Mouse (Mus musculus): ENCODE measurements at regions not wholly inside any gene's neighbourhood (a gene's known extent, or its start where the extent isn't known, plus 50 kb on each side); places are given as distances from the start of the nearest gene placed in this dataset.
A peak's percentile ranks its signal among the peaks of the same experiment; 100 is the strongest.
"Not testable (repeated sequence)": the region's sequence is repeated elsewhere in the genome, so short reads cannot be mapped to it uniquely, and the experiment has no call there.

- no peak for DNase-seq
These were observed 186.3 kb upstream of the Tsc22d2 start for GRCm38 (mm10) chr3:58228189-58228588.

- DNase-seq: no peak
These were observed 182.8 kb upstream of the Tsc22d2 start for GRCm38 (mm10) chr3:58231746-58232145.

DNA sequence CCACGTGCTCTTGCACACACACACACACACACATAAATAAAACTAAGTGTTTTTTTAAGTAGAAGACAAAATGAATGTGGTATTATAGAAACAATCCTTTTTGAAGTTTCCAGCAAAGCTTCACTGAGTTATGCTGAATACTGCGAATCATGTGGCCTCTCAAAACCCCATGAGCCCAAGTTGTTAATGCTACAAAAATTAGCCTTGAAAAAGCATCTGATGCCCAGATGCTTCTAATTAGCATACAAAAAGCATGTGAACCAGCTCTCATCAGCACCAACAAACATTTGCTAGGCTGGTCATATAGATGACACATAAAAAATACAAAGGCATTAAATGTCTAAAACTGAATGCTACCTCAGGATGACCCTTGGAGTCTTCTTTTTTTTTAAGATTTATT, 181.2 kb upstream of the Tsc22d2 start:
- no peak for DNase-seq

DNA sequence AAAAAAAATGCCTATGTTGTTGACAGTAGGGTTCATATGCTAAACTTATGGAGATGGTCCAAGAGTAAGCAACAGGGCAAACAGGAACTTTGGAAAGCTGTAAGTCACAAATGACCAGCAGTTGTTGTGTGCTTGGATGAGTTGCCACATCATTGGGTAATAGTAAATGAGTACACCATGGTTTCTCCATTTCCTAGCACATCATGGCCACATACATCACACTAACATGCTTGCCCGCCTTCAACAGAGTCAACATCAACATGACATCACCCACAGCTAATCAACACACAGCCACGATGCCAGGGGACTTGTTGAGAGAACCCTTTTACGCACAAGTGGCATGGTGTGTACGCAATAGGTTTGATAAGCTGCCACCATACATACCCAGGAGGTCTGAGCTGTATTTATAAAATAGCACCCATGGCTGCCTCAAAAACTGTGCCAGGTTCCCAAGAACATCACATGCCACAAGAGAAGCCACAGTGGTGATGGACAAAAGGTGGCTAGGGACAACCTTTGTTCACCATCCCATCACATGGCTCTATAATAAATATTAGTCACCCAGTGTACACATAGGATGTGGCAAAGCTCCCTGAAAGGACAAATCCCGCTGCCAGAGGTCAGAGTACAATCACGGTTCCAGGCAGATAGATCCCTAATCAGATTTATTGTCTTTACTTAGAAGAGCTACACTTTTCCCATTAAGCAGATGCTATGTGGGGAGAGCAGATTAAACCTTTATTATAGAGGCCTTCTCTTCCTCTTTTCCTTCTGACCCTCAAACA, 179.5 kb upstream of the Tsc22d2 start:
- no peak for DNase-seq

DNA sequence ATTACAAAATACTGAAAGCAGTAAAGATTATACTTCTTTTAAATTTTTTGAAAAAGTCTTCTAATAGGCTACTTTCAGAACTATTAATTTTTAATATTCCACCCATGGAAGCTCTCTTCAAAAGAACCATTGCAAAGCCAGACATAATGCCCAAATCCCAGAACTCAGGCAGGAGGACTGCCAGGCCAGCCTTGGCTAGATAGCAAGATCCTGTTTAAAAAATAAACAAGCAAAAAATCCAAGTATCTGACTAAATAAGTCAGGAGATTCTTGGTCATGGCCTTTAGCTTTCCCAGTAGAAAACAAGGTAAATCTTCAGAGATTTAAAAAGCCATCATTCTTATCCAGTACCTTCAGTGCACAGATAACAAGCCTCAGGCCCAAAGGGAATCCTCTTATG, 176.4 kb upstream of the Tsc22d2 start:
- no peak for DNase-seq

DNA sequence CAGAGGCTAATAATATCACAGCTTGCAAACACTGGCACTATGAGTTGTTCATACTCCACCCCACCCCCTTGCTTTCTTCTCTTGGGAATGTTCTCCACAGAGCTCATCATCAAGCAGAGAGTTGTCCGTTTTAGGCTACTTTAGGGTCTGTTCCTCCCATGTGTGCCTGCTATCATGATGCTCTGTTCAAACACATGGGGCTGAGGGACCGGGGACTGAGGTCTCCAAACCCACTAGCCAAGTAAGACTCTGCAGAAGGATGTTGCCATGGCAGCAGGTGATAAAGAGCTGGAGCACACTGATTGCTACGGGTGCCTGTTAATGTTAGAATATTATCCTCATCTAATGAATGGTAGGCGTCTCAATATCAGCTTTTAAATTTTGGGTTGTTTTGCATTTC, 173.7 kb upstream of the Tsc22d2 start:
- DNase-seq: no peak

DNA sequence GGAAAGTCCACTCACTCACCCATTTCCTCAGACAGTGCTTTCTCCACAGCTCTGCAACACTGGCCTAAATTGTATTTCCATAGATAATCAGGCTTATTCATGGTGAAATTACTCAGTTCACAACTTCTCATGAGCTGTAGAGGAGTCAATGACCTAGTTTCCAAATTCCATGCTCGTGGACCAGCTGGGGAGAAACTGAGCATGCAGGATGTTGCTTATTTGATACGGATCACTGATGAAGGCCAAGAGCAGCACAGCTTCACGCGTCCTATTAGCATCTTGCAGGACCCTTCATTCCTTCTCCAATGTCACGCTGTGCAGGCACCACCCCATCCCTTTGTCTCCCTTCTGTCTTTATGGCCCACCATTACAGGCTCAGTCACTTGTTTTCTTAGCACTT, 169.2 kb upstream of the Tsc22d2 start:
- no peak for DNase-seq

DNA sequence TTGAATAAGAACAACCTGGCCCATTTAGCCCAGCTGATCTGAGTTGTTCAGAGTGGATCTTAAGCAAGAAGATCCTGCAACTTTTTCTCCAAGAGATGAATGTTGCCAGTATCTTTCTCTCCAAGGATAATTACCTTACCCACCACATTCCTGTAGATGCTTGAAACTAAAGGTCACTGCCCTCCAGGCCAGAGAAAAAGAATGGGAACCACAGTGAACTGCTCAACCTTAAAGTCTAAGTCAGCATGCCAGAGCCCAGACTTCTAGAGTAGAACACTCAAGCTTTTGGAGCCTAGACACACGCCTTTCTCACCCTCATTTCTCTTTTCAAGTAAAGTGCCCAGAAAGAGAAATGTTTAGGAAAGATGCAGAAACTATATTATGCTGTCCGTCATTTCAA, 166.5 kb upstream of the Tsc22d2 start:
- no peak for DNase-seq

- DNase-seq: peak; percentile 13
These were observed 160.6 kb upstream of the Tsc22d2 start for GRCm38 (mm10) chr3:58253942-58254341.

- no peak for DNase-seq
These were observed 146.7 kb upstream of the Tsc22d2 start for GRCm38 (mm10) chr3:58267606-58268325.

- DNase-seq: not testable (repeated sequence)
These were observed 143.1 kb upstream of the Tsc22d2 start for GRCm38 (mm10) chr3:58271441-58271840.

GRCm38 (mm10) chr3:58281291-58281690, 133.2 kb upstream of the Tsc22d2 start:
- DNase-seq: no peak

- not testable (repeated sequence) for DNase-seq
These were observed 130.1 kb upstream of the Tsc22d2 start for GRCm38 (mm10) chr3:58284371-58284770.

DNA sequence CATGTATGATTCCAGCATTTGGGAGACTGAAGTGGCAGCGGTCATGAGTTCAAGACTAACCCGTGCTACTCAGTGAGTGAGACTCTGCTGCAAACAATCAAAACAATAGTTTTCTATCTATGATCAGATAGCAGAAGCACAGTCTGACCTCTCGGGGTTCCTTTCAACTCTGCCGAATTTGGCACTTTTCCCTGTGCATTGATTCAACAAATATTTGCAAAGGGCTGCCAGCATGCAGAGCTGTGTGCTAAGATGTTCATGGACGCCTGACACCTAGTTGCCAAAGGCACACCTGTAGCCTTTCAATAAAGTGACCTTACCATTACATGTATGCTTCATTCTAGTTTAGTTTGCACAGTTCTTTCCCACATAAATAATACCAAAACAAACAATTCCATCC, 118.7 kb upstream of the Tsc22d2 start:
- DNase-seq: no peak

GRCm38 (mm10) chr3:58300213-58300612, 114.3 kb upstream of the Tsc22d2 start:
- no peak for DNase-seq

GRCm38 (mm10) chr3:58300801-58301485, 113.6 kb upstream of the Tsc22d2 start:
- DNase-seq: no peak

DNA sequence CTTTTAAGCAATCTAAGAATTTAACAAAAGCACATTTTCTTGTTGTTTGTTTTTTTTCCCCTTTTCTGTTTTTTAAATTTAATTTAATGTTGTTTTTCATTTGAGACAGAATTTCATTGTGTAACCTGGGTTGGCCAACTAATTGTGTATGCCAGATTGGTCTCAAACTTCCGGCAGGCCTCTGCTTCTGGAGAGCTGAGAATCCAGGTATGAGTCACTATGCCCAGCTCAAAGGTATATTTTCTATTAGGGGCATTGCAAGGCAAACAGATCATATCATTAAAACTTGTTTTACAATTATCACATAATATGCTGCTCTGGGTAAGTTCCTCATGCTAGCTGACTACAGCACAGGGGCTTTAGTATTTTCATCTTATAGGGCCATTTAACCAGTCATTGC, 112.2 kb upstream of the Tsc22d2 start:
- DNase-seq: no peak

- DNase-seq: no peak
These were observed 110.8 kb upstream of the Tsc22d2 start for GRCm38 (mm10) chr3:58303746-58304145.

- no peak for DNase-seq
These were observed 104.9 kb upstream of the Tsc22d2 start for GRCm38 (mm10) chr3:58309601-58310000.

GRCm38 (mm10) chr3:58310390-58310789, 104.1 kb upstream of the Tsc22d2 start:
- no peak for DNase-seq

DNA sequence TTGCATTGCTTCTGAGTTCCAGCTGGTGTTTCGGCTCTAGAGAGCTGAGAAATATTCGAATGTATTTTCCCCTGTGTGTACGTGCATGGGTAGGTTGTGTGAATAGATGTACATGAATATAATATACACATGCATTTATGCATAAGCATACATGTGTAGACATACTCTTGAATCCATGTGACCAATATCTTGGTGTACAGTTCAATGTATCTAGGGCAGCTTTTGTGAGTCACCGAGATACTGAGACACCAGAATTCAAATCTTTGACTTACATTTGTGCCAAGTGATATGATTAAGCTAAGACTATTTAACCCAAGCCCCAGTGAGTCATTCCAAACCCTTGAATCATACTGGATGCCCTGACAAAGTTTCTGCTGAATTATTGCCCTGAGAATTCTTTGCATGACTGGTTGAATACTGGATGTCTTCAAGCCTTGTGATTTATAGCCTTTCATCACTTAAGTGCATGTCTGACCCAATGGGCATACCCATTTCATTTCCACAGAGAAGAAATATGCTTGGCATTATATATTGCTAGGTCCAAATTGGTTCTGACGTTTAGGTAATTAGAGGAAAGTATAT, 103.3 kb upstream of the Tsc22d2 start:
- no peak for DNase-seq

DNA sequence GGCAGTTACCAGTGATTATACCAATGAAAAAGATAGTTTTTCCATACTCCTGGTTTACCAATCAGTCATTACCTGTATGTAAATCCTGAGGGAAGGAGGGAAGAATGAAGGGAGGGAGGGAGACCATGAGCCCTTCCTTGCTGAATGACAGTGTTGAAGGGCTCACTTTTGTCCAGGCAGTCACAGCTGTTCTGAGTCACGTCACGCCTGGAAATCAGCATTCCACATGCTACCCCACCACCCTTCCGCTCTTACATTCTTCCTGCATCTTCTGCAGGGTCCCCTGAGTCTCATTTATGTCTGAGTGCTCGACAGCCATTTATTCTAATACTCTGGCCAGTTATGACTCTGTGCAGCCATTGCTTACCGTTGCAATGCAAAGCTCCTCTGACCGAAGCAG, 101.9 kb upstream of the Tsc22d2 start:
- DNase-seq: no peak

GRCm38 (mm10) chr3:58315236-58315635, 99.3 kb upstream of the Tsc22d2 start:
- no peak for DNase-seq

DNA sequence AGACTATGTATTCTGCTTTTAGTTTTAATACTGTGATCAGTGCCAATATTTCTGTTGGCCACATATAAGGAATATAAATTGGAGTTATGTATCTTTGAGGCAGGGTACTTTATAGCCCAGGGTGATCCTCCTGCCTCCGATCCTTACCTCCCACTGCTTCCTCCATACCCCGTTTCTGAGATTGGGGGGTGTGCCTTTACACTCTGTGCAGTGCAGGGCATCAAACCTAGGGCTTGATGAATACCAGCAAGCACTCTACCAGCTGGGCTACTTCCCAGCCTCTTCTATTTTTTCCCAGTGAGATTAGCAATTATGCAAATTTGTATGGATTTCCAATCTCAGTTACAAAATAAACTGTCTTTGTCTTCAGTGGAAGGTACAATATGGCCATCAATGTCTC, 97.3 kb upstream of the Tsc22d2 start:
- no peak for DNase-seq
